Mouse (Mus musculus) mouse embryonic stem cell (cell line): Measurements from ENCODE around the gene Ist1.

ENCODE experiments used
- in situ Hi-C, 2 experiments: fragments of 300-500 bp; cut with MboI; formaldehyde crosslinking; loops; 1 replicate in 1 of 2; 3 replicates in 1 of 2; pipeline ENCODE4 v1.14.3; 2019 to 2020; ENCODE audit warnings: low sequenced_read_pairs in 2 of 2, low pct_unique_long_range_greater_than_20kb in 1 of 2, mixed read lengths in 1 of 2; ENCODE audit not compliant: unreplicated experiment in 1 of 2

Gene Ist1

GRCm38 (mm10) chr8:109692443-109693145 lies 466 bp downstream of the Ist1 start:
- in situ Hi-C loops = no loop called here

- in situ Hi-C loops = no loop called here
Measured at GRCm38 (mm10) chr8:109691769-109692168, 1.3 kb downstream of the Ist1 start.

- in situ Hi-C loops = no loop called here
Measured at GRCm38 (mm10) chr8:109687248-109687647, 5.8 kb downstream of the Ist1 start.

- in situ Hi-C loops = no loop called here
Measured at GRCm38 (mm10) chr8:109682120-109682519, 10.9 kb downstream of the Ist1 start.

- in situ Hi-C loops = no loop called here
Measured at GRCm38 (mm10) chr8:109681535-109681934, 11.5 kb downstream of the Ist1 start.

GRCm38 (mm10) chr8:109675896-109676643 lies 17.0 kb downstream of the Ist1 start:
- in situ Hi-C loops = no loop called here

- in situ Hi-C loops = no loop called here
Measured at GRCm38 (mm10) chr8:109673596-109673995, 19.5 kb downstream of the Ist1 start.

GRCm38 (mm10) chr8:109672656-109673055 lies 20.4 kb downstream of the Ist1 start:
- in situ Hi-C loops = no loop called here

- in situ Hi-C loops = no loop called here
Measured at GRCm38 (mm10) chr8:109666616-109667015, 26.4 kb downstream of the Ist1 start.

GRCm38 (mm10) chr8:109662328-109662727 lies 30.7 kb downstream of the Ist1 start:
- in situ Hi-C loops = no loop called here

GRCm38 (mm10) chr8:109656860-109657259 lies 36.2 kb downstream of the Ist1 start:
- in situ Hi-C loops = no loop called here

- in situ Hi-C loops = no loop called here
Measured at GRCm38 (mm10) chr8:109650801-109651200, 42.3 kb downstream of the Ist1 start.

- in situ Hi-C loops = no loop called here
Measured at GRCm38 (mm10) chr8:109648469-109648868, 44.6 kb downstream of the Ist1 start.

- in situ Hi-C loops = no loop called here
Measured at GRCm38 (mm10) chr8:109647331-109647730, 45.7 kb downstream of the Ist1 start.

- in situ Hi-C loops = no loop called here
Measured at GRCm38 (mm10) chr8:109641236-109641635, 51.8 kb downstream of the Ist1 start.

- in situ Hi-C loops = no loop called here
Measured at GRCm38 (mm10) chr8:109640410-109640809, 52.6 kb downstream of the Ist1 start.

GRCm38 (mm10) chr8:109638851-109639250 lies 54.2 kb downstream of the Ist1 start:
- in situ Hi-C loops = no loop called here

GRCm38 (mm10) chr8:109635146-109635545 lies 57.9 kb downstream of the Ist1 start:
- in situ Hi-C loops = no loop called here

- in situ Hi-C loops = no loop called here
Measured at GRCm38 (mm10) chr8:109632498-109632897, 60.6 kb downstream of the Ist1 start.

- in situ Hi-C loops = no loop called here
Measured at GRCm38 (mm10) chr8:109628638-109629037, 64.4 kb downstream of the Ist1 start.
